Comparison of ENCODE assay signal across 21 mouse cellular contexts in genomic region chr8:69906260-69906659, GRCm38 (mm10). TPM values are rescaled to one million over a fixed set of nuclear protein-coding genes. Genes with fewer than 3 reads are reported as not detected.
"Had no signal": no experiment of that assay in that cellular context is flagged by ENCODE, and none has a peak within 500 bp of the region (broad histone marks: within the 10 kb centered on the region; RNA-seq: fewer than 3 reads in every experiment).

No protein-coding gene starts in this region.

- H3K4me2 ChIP-seq: limb, embryonic 15.5 days; lung, embryonic 15.5 days; midbrain, embryonic 13.5 days had no signal

- H3K27me3 ChIP-seq: limb, embryonic 15.5 days; lung, embryonic 15.5 days; midbrain, embryonic 13.5 days had no signal

- ATAC-seq: intestine, postnatal 0 days; midbrain, embryonic 13.5 days had no signal

- H3K9ac ChIP-seq: limb, embryonic 15.5 days; liver, embryonic 14.5 days; lung, embryonic 15.5 days; midbrain, embryonic 13.5 days had no signal

- H3K4me3 ChIP-seq: layer of hippocampus, adult 2 months; limb, embryonic 15.5 days; lung, embryonic 15.5 days; midbrain, embryonic 13.5 days had no signal

- H3K9me3 ChIP-seq: limb, embryonic 15.5 days; lung, embryonic 15.5 days; midbrain, embryonic 13.5 days had no signal

- H3K27ac ChIP-seq: kidney, postnatal 0 days; layer of hippocampus, adult 2 months; limb, embryonic 15.5 days; liver, embryonic 14.5 days; lung, embryonic 15.5 days; midbrain, embryonic 13.5 days; stomach, postnatal 0 days had no signal

- DNase-seq: kidney, adult 2 months; kidney, postnatal 25 days; layer of hippocampus, adult 9-11 months; lung, adult 18-20 months; lung, postnatal 10 days; lung, postnatal 4 days; right cerebral cortex, postnatal 14 days; right cerebral cortex, postnatal 4 days; thymus, adult 2 months; thymus, postnatal 14 days had no signal

RNA-seq across cellular contexts. Expression of gene Yjefn3, which starts 3.7 kb away (rescaled TPM):
- total RNA-seq: megakaryocyte progenitor cell, adult 5-6 weeks had no signal

RNA-seq across cellular contexts. Expression of gene Tssk6, which starts 4.3 kb away (rescaled TPM):
- total RNA-seq: left cerebral cortex, adult 18-20 months; midbrain, postnatal 0 days had no signal

RNA-seq across cellular contexts. Expression of gene Cilp2, which starts 18.8 kb away (rescaled TPM):
- total RNA-seq: megakaryocyte progenitor cell, adult 5-6 weeks had no signal
